Mouse (Mus musculus): Measurements from ENCODE around the gene Prkaa2. TPM values are rescaled to one million over a fixed set of nuclear protein-coding genes. Genes with fewer than 3 reads are reported as not detected.

Prkaa2 gene
- polyA plus RNA-seq (2012; rRNA removed) = 1.2 and 1.5 TPM in 2 replicates

DNA sequence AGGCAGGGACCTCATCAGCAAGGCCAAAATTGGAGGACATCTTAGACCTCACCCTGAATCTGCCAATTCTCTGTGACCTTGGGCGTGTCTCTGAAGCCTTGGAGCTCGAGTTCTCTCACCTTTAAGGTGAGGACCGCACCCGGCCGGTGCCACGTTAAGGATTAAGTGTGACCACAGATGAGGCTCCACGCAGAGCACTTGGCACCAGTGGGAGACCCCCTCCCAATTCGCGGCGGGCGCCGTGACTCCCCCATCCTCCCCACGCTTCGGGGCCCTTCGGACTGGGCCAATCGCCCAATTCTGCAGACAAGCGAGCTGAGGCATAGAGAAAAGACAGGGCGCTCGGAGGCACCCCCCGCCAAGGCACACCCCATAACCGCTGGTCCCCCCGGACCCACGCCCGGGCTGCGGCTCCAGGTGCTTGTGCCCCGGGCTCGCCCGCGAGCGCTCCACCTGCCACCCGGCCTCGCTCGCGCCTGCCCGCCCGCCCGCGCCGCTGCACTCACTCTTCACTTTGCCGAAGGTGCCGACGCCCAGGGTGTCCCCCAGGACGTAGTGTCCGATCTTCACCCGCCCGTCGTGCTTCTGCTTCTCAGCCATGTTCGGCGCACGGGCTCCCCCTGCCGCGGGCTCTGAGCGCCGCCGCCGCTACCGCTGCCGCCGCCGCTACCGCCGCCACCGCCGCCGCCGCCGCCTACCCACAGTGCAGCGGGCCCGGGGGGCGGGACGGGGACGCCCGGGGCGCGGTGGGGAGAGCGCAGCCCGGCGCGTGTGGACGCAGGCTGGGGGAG is at the start of gene Prkaa2:
TSS of gene Prkaa2 (minus strand) at position 692 of the 791 bp plus-strand sequence.

DNA sequence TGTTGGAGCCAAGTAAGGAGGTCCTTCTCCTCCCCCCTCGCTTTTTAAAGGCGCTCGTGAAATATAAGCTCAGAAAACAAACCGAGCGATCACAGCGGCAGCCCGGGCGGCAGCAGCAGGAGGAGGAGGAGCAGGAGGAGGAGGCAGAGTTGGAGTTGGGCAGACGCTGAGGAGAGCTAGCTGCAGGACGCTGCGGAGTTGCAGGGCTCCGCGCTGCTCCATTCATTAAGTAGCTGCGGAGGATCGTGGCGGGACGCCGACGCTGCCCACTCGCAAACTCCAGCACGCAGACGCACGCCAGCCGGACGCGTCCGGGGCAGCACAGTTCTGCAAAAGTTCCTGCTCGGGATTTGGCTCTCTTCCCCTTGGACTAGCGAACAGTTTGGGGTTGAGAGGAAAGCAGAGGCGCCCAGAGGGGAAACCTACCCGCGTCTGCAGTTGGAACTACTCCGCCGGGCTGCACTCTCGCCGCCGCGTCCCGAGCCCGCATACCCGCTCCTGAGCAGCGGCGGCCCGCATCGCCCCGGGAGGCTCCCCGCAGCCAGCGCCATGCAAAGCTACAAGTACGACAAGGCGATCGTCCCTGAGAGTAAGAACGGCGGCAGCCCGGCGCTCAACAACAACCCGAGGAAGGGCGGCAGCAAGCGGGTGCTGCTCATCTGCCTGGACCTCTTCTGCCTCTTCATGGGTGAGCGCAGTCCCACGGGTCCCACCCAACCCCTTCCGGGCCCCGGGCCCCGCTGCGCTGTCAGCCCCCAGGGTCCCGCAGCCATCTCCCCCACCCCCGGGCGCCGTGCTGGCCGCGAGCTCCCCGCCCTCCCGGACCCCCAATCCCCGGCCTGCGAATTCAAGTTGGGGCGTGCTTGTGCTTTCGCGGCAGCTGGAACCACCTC is 47.8 kb upstream of the Prkaa2 start, which contains the start of gene Plpp3:
TSS of gene Plpp3 (plus strand) at position 72 of the 893 bp plus-strand sequence.

Other genes starting within 250 kb of the Prkaa2 start
- gene C8a, start 233.5 kb downstream of the Prkaa2 start, polyA plus RNA-seq (2012; rRNA removed) = 0.03 TPM in 1 of 2 replicates, not detected in the other
- 1.4 and 1.5 TPM in 2 replicates for gene Fyb2, start 196.4 kb downstream of the Prkaa2 start, polyA plus RNA-seq (2012; rRNA removed)
- 124 and 137 TPM in 2 replicates for gene Plpp3, start 47.5 kb upstream of the Prkaa2 start, polyA plus RNA-seq (2012; rRNA removed)